Mouse (Mus musculus) liver, embryonic 15.5 days (tissue): ENCODE measurements around the gene Sumf1. TPM values are rescaled to one million over a fixed set of nuclear protein-coding genes. Genes with fewer than 3 reads are reported as not detected.

Experiments
- ATAC-seq: fragments of 200-750 bp; cut with Nextera tagmentation; 2 replicates; pipeline ENCODE4 v1.8.0; 2017; ENCODE audit warnings: moderate number of reproducible peaks, mild to moderate bottlenecking, moderate library complexity; ENCODE audit not compliant: insufficient read depth
- H3K27ac ChIP-seq: fragments of 300-500 bp; sonication (generic); replicated peaks from 2 replicates; pipeline ENCODE4 v1.5.1; 2015; ENCODE audit warnings: mild to moderate bottlenecking, inconsistent platforms
- H3K27me3 ChIP-seq: fragments of 300-500 bp; sonication (generic); 2 replicates; pipeline ENCODE4 v1.6.1; 2015; ENCODE audit warnings: mild to moderate bottlenecking, inconsistent platforms
- H3K36me3 ChIP-seq: fragments of 300-500 bp; sonication (generic); replicated peaks from 2 replicates; pipeline ENCODE4 v1.6.1; 2015; ENCODE audit warnings: moderate library complexity, mild to moderate bottlenecking, inconsistent platforms
- H3K4me1 ChIP-seq: fragments of 300-500 bp; sonication (generic); replicated peaks from 2 replicates; pipeline ENCODE4 v1.6.1; 2015; ENCODE audit warnings: inconsistent platforms
- H3K4me2 ChIP-seq: fragments of 300-500 bp; sonication (generic); 2 replicates; pipeline ENCODE4 v1.6.1; 2015; ENCODE audit warnings: moderate library complexity, mild to moderate bottlenecking, inconsistent platforms
- H3K4me3 ChIP-seq: fragments of 300-500 bp; sonication (generic); replicated peaks from 2 replicates; pipeline ENCODE4 v1.5.1; 2015; ENCODE audit warnings: mild to moderate bottlenecking, inconsistent platforms
- H3K9ac ChIP-seq: fragments of 300-500 bp; sonication (generic); 2 replicates; pipeline ENCODE4 v1.6.1; 2015; ENCODE audit warnings: moderate library complexity, mild to moderate bottlenecking, inconsistent platforms
- H3K9me3 ChIP-seq: fragments of 300-500 bp; sonication (generic); replicated peaks from 2 replicates; pipeline ENCODE4 v1.6.1; 2016; ENCODE audit warnings: inconsistent platforms
- WGBS: fragments of 180-500 bp; shearing (Covaris S2); methylation state at CpG from one replicate; pipeline ENCODE4 v1.1.7; 2015; ENCODE audit warnings: mixed read lengths; ENCODE audit not compliant: insufficient replicate concordance; 5-methylcytosine and 5-hydroxymethylcytosine counted together
- polyA plus RNA-seq: library from polyadenylated mRNA; unstranded; fragments of >200 nt; fragmentation: Nextera tagmentation; extraction: Ambion mirVana; gene quantifications from 2 replicates; pipeline ENCODE4 v1.2.1, GENCODE M21; 2015

Sumf1 gene
- polyA plus RNA-seq, 1 experiment from 2014 or later = 8.7 TPM

DNA sequence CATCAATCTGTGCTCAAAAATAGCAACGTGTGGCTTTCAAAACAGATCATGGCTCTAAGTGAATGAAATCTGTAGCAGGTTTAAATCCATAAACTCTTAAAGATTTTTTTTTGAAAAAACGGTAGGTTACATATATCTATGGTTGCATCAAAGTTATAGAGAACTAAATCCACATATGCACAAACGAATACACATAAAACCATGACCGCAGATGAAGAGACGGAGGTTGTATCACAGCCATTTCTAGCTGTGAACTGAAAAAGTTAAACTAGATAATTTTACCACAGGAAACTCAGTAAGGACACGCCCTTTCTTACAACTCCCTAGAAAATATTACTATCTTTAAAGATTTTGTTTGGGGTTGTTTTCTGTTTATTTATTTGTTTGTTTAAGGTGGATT lies 16.7 kb downstream of the Sumf1 start:
- H3K27me3 ChIP-seq = no peaks in the 10 kb centered on the region
- H3K36me3 ChIP-seq = peaks cover 13% of the 10 kb centered on the region; the same call in 1 of the 2 replicates
- no peak overlapping the region for H3K4me2 ChIP-seq
- H3K9ac ChIP-seq = no peak overlapping the region
- ATAC-seq = no peak
- H3K27ac ChIP-seq = no peak overlapping the region
- no peaks in the 10 kb centered on the region for H3K4me1 ChIP-seq
- no peaks in the 10 kb centered on the region for H3K9me3 ChIP-seq
- no peak overlapping the region for H3K4me3 ChIP-seq
- 42% methylated on average over 6 of the region's 6 CpGs for WGBS

DNA sequence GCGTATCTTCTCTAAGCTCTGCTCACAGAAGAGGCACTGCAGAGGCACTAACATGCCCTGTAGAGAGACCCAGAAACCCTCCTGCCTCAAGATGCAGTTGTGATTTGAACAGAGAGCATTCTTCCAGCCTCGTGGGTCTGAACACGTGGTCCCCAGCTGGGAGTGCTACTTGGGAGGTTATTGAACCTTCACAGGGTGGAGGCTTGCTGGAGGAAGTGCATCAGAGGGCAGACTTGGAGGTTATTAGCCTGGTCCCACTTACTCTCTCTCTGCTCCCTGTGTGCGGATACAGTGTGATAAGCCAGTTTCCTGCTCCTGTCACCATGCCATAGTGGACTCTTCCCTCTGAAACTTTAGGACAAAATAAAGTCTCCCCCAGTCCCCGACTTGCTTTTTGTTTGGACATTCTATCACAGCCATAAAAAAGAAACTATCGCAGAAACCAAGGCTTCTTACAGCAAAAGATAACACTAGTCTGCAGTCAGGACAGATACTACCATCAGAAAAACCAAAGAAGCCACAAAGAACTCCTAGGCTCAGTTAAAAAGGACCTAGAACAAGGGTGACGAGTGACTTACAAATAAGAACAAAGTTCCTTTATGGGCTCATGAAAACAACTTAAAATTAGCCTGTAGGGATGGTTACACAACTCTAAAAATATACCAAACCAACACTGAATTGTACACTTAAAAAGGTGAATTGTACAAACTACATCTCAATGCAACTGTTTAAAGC lies 17.3 kb downstream of the Sumf1 start:
- peaks cover 12% of the 10 kb centered on the region; the same call in 1 of the 2 replicates for H3K36me3 ChIP-seq
- H3K27ac ChIP-seq = no peak overlapping the region
- no peak for ATAC-seq
- no peak overlapping the region for H3K4me3 ChIP-seq
- H3K9me3 ChIP-seq = no peaks in the 10 kb centered on the region
- no peak overlapping the region for H3K9ac ChIP-seq
- no peaks in the 10 kb centered on the region for H3K4me1 ChIP-seq
- no peak overlapping the region for H3K4me2 ChIP-seq
- WGBS = 35% methylated on average over 7 of the region's 7 CpGs
- H3K27me3 ChIP-seq = no peaks in the 10 kb centered on the region

GRCm38 (mm10) chr6:108165598-108165997 lies 19.8 kb downstream of the Sumf1 start:
- ATAC-seq = no peak
- 42% methylated on average over 2 of the region's 2 CpGs for WGBS
- H3K4me2 ChIP-seq = no peak overlapping the region
- no peaks in the 10 kb centered on the region for H3K9me3 ChIP-seq
- H3K27me3 ChIP-seq = no peaks in the 10 kb centered on the region
- no peak overlapping the region for H3K4me3 ChIP-seq
- no peaks in the 10 kb centered on the region for H3K4me1 ChIP-seq
- H3K9ac ChIP-seq = no peak overlapping the region
- H3K27ac ChIP-seq = no peak overlapping the region
- H3K36me3 ChIP-seq = no peaks in the 10 kb centered on the region

GRCm38 (mm10) chr6:108164935-108165334 lies 20.4 kb downstream of the Sumf1 start:
- Histone ChIP-seq H3K4me3 (no peak overlapping the region), H3K9me3 (no peaks in the 10 kb centered on the region), H3K27ac (no peak overlapping the region), H3K4me2 (no peak overlapping the region), H3K9ac (no peak overlapping the region), H3K27me3 (no peaks in the 10 kb centered on the region), H3K36me3 (no peaks in the 10 kb centered on the region), H3K4me1 (no peaks in the 10 kb centered on the region)
- no peak for ATAC-seq
- 69% methylated on average over 5 of the region's 5 CpGs for WGBS

GRCm38 (mm10) chr6:108160608-108161007 lies 24.8 kb downstream of the Sumf1 start:
- Histone ChIP-seq H3K27ac (no peak overlapping the region), H3K9ac (no peak overlapping the region), H3K4me1 (no peaks in the 10 kb centered on the region), H3K4me3 (no peak overlapping the region), H3K4me2 (no peak overlapping the region), H3K27me3 (no peaks in the 10 kb centered on the region), H3K9me3 (no peaks in the 10 kb centered on the region), H3K36me3 (no peaks in the 10 kb centered on the region)
- no peak for ATAC-seq
- 59% methylated on average over 2 of the region's 2 CpGs for WGBS

DNA sequence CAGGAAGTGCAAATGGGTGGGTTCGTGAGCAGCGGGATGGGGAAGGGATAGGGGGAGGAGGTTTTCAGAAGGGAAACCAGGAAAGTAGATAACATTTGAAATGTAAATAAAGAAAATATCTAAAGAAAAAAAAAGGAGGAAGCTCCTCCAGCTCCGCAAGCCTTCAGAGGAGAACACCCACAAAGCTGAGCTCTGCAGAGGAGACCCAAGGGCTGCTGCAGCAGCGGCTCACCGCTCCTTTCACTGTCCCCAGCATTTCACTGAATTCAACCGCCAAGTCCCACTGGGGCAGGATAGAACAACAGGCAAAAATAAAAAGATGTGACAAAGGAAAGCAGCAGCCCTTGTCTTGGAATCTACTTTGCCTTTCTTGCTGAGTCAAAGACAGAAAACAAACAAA lies 28.5 kb downstream of the Sumf1 start:
- ATAC-seq = no peak
- no peaks in the 10 kb centered on the region for H3K9me3 ChIP-seq
- no peaks in the 10 kb centered on the region for H3K27me3 ChIP-seq
- no peak overlapping the region for H3K27ac ChIP-seq
- H3K4me1 ChIP-seq = no peaks in the 10 kb centered on the region; the same call in 1 of the 2 replicates
- 0 out of 2 replicates have a peak, but pooled peaks cover 3% of the 10 kb centered on the region for H3K36me3 ChIP-seq
- H3K4me2 ChIP-seq = no peak overlapping the region
- 54% methylated on average over 6 of the region's 6 CpGs for WGBS
- H3K9ac ChIP-seq = no peak overlapping the region
- H3K4me3 ChIP-seq = no peak overlapping the region

DNA sequence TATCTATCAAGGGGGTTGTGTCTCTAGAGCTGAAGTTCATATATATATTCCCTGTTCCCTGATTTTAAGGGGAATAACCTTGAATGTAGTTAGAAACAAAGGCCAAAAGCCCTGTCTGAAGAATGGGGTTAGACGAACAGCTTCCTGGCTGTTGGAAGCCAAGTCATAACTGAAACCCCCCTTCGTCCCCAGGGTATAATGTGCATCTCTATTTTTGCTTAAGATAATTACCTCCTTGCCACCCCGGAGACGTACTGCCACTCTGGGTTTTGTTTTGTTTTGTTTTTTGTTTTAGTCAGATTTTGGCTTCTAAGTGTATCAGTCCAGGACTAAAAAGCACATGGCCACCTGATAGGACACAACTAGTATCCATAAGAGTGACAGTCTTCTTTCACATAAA lies 31.1 kb downstream of the Sumf1 start:
- no peak overlapping the region for H3K4me3 ChIP-seq
- H3K9me3 ChIP-seq = no peaks in the 10 kb centered on the region
- H3K4me1 ChIP-seq = no peaks in the 10 kb centered on the region; the same call in 1 of the 2 replicates
- H3K27me3 ChIP-seq = no peaks in the 10 kb centered on the region
- no peak overlapping the region for H3K4me2 ChIP-seq
- no peak overlapping the region for H3K27ac ChIP-seq
- ATAC-seq = no peak
- WGBS = 70% methylated on average over 4 of the region's 4 CpGs
- no peak overlapping the region for H3K9ac ChIP-seq
- 0 out of 2 replicates have a peak, but pooled peaks cover 3% of the 10 kb centered on the region for H3K36me3 ChIP-seq

DNA sequence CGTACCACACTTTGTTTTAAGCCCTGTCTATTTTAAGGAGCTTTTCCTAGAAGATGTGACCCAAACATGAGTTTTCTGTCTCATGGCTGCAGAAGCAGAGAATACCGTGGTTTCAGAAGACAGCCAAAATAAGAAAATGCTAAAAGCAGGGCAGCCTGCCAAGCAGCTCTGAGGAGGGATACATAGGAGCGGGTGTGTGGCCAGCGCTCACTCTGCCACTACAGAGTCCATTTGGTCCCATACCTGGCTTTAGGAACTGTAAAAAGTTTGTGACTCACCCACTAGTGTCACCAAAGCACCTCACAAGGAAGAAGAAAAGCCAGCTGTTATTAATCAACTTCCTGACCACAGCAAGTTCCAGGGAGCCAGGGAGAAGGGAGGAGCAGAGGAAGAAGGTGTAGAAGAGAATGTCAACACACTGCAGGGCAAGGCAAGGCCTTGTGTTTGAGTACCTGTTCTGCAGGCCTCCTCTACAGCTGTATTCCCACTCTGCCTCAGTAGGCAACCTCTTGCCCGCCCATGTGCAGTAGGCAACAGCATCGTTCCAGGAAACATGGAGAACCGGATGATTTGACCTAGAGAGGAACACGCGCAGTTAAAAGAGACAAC lies 32.6 kb downstream of the Sumf1 start:
- H3K9me3 ChIP-seq = no peaks in the 10 kb centered on the region
- no peak for ATAC-seq
- no peak overlapping the region for H3K4me3 ChIP-seq
- H3K36me3 ChIP-seq = 0 out of 2 replicates have a peak, but pooled peaks cover 3% of the 10 kb centered on the region
- H3K9ac ChIP-seq = no peak overlapping the region
- no peaks in the 10 kb centered on the region for H3K27me3 ChIP-seq
- no peak overlapping the region for H3K4me2 ChIP-seq
- H3K27ac ChIP-seq = no peak overlapping the region
- no peaks in the 10 kb centered on the region; the same call in 1 of the 2 replicates for H3K4me1 ChIP-seq
- 79% methylated on average over 9 of the region's 9 CpGs for WGBS

DNA sequence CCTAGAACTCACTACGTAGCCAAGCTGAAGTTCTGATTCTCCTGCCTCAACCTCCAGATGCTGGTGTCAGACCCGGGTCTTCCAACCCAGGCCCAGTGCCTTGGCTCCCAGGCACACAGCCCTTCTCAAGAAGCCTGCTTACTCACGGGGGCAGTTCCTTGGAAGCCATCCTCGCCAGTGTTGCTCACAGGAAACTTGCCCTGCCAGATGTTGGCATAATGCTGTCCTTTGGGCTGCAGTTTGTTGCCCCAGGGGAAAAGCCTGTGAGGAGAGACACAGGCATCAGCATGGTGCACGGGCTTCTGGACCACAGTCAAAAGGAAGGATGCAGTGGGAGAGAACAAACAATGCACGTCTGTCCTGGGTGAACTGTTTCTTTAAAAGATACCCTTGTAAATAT lies 33.3 kb downstream of the Sumf1 start:
- no peaks in the 10 kb centered on the region for H3K9me3 ChIP-seq
- no peaks in the 10 kb centered on the region for H3K27me3 ChIP-seq
- no peak overlapping the region for H3K27ac ChIP-seq
- H3K9ac ChIP-seq = no peak overlapping the region
- H3K4me3 ChIP-seq = no peak overlapping the region
- H3K36me3 ChIP-seq = 0 out of 2 replicates have a peak, but pooled peaks cover 3% of the 10 kb centered on the region
- no peaks in the 10 kb centered on the region; the same call in 1 of the 2 replicates for H3K4me1 ChIP-seq
- no peak overlapping the region for H3K4me2 ChIP-seq
- ATAC-seq = no peak
- WGBS = 70% methylated on average over 6 of the region's 6 CpGs

GRCm38 (mm10) chr6:108149235-108149634 lies 36.1 kb downstream of the Sumf1 start:
- 75% methylated on average over 4 of the region's 4 CpGs for whole genome bisulfite sequencing
- ATAC-seq = no peak
- 0 out of 2 replicates have a peak, but pooled peaks cover 3% of the 10 kb centered on the region for H3K36me3 ChIP-seq
- H3K9me3 ChIP-seq = no peaks in the 10 kb centered on the region
- H3K27me3 ChIP-seq = no peaks in the 10 kb centered on the region
- no peak overlapping the region for H3K27ac ChIP-seq
- no peaks in the 10 kb centered on the region for H3K4me1 ChIP-seq
- no peak overlapping the region for H3K9ac ChIP-seq
- H3K4me3 ChIP-seq = no peak overlapping the region
- H3K4me2 ChIP-seq = no peak overlapping the region

DNA sequence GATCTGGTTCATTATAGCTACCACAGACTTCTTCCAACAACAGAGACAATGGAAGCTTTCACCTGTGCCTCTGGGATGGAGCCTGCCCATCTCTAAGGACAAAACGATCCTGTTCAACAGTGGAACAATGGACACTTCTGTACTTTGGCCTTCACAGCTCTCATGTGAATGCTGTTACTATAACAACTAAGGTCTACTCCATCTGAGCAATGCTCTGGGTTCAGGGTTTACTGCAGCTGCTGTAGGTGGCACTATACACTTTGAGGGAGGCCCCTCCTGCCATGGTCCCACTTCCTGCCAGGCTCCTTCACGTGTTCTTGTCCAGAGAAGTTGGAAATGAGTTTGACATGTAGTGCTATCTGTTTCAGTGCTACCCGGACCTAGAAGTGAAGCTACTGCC lies 36.9 kb downstream of the Sumf1 start:
- Histone ChIP-seq H3K4me2 (no peak overlapping the region), H3K9me3 (no peaks in the 10 kb centered on the region), H3K4me1 (no peaks in the 10 kb centered on the region), H3K4me3 (no peak overlapping the region), H3K27me3 (no peaks in the 10 kb centered on the region), H3K27ac (no peak overlapping the region), H3K36me3 (0 out of 2 replicates have a peak, but pooled peaks cover 3% of the 10 kb centered on the region), H3K9ac (no peak overlapping the region)
- WGBS = 47% methylated on average over 3 of the region's 3 CpGs
- no peak for ATAC-seq
